Mouse (Mus musculus): ENCODE data around the gene Armh1. TPM values are rescaled to one million over a fixed set of nuclear protein-coding genes. Genes with fewer than 3 reads are reported as not detected.

Armh1 gene
- polyA plus RNA-seq, 1 experiment, result not detected

GRCm38 (mm10) chr4:117220741-117221515, 31.0 kb downstream of the Armh1 start:
- Histone ChIP-seq H3K4me3 (ENCODE audit: insufficient read depth, low read depth, low read length) (no peak overlapping the region), H3K4me1 (ENCODE audit: control insufficient read depth, insufficient read depth, insufficient read length, low read length) (no peaks in the 10 kb centered on the region), H3K27ac (replicated peaks; ENCODE audit: low read depth, low read length) (no peak overlapping the region)

DNA sequence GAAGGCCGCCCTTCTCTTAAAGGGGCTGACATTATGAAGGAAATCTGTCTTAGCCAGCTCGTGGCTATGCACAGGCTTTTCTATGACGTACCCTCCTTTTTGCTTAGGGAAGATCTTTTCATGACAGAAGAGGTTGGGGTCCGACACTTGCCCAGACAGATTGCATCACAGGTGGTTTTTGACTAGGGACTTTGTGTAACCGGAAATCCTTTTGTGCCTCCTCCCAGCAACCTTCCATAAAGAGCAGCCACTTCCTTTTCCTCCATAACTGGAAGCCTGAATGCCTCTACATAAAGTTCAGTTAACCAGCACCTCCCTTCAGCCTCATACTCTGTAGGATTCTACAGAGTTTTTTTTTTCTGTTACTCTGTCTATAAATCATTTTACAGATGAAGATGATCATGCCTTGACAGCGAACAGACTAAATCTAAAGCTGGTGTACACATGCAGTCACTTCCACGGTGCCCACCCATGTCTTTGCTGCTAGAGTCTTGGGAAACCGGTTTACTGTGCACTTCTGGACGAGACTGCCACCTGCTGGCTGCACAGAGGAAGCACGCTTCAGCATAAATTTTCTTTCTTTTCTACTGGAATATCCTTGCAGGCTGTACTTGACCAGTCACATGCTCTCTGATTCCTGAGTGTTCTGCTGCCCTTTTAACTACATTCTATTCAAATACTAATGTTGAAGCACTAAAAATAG, 33.3 kb downstream of the Armh1 start:
- H3K4me1 ChIP-seq (ENCODE audit: control insufficient read depth, insufficient read depth, insufficient read length, low read length), result no peaks in the 10 kb centered on the region
- no peak overlapping the region for H3K27ac ChIP-seq (replicated peaks; ENCODE audit: low read depth, low read length)
- H3K4me3 ChIP-seq (ENCODE audit: insufficient read depth, low read depth, low read length), result no peak overlapping the region

DNA sequence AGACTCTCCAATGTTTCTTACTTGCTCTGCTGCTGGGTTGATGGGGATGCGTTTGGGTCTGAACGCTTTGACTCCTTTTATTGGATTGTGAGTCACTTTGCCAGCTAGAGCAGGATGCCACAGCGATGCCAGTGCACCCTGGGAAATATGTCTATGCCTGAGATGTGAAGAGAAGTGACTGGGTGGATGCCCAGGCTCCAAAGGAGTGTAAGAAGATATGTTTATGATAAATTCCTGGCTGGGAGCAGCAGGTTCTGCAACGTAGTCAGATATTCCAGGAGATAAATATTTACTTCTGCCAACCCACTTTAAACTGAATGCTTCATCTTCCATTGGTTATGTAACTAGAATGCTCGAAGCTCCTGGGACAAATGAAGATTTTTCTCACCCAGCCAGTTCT, 34.9 kb downstream of the Armh1 start:
- Histone ChIP-seq H3K4me1 (ENCODE audit: control insufficient read depth, insufficient read depth, insufficient read length, low read length) (no peaks in the 10 kb centered on the region), H3K27ac (replicated peaks; ENCODE audit: low read depth, low read length) (no peak overlapping the region), H3K4me3 (ENCODE audit: insufficient read depth, low read depth, low read length) (no peak overlapping the region)

GRCm38 (mm10) chr4:117214250-117214649, 37.7 kb downstream of the Armh1 start:
- Histone ChIP-seq H3K4me1 (ENCODE audit: control insufficient read depth, insufficient read depth, insufficient read length, low read length) (no peaks in the 10 kb centered on the region), H3K4me3 (ENCODE audit: insufficient read depth, low read depth, low read length) (no peak overlapping the region), H3K27ac (replicated peaks; ENCODE audit: low read depth, low read length) (no peak overlapping the region)

DNA sequence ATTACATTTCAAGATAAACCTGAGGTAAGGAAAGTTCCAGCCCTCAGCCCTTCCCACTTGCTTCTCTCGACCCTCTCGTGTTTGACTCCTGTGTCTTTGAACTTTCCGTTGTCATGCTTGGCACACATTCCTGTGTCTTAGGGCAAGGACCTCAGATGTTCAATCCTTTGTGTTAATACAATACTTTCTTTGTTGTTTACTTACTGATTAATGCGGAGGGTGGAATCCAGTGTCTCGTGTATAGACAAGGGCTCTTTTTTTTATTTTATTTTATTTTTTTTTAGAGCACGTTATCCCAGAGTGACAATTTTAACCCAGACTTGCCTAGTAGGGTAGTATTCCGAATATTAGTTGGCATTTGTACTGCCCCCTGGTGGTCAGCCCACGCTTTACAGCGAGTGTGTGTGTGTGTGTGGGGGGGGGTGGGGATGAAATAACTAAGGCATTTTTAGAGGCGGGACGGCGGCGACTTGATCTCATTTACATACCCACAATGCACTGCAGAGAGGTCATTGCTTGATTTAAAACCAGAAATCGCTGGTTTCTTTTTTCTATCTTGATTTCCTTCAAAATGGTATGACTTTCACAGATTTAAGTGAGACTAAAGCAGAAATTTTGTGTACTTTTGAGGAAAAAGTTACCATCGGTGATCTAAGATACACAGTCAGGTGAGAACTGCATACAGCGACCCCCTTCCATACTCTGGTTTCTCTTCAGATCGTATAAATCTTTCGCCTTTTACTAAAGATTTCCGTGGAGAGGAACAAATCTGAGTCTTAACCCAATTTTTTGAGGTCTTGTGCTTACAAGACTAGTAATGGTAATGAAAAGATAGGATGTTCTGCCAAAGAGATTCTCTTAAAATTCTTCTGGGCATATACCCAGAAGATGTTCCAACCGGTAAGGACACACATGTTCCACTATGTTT, 41.5 kb downstream of the Armh1 start:
- H3K4me1 ChIP-seq (ENCODE audit: control insufficient read depth, insufficient read depth, insufficient read length, low read length), result no peaks in the 10 kb centered on the region
- peak overlapping the region; percentile 28; the same call in 1 of the 2 replicates for H3K4me3 ChIP-seq (ENCODE audit: insufficient read depth, low read depth, low read length)
- no peak overlapping the region for H3K27ac ChIP-seq (replicated peaks; ENCODE audit: low read depth, low read length)

DNA sequence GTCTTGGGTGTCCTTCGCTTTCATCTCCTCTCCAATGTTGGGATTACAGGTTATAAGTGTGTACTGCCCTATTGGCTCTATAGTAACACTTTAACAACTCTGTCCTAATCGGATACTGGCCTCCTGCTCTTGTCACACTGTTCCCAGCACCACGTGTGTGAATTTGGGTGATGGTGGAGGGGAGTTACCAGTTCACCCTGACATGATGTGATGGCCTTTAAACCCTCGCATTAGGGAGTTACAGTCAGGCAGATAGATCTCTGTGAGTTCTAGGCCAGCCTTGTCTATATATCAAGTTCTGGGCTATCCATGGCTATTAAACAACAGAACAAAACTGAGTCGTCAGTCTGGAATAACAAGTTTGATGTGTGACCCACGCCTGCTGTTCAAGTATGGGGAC, 42.3 kb downstream of the Armh1 start:
- Histone ChIP-seq H3K4me3 (ENCODE audit: insufficient read depth, low read depth, low read length) (no peak overlapping the region), H3K4me1 (ENCODE audit: control insufficient read depth, insufficient read depth, insufficient read length, low read length) (no peaks in the 10 kb centered on the region), H3K27ac (replicated peaks; ENCODE audit: low read depth, low read length) (no peak overlapping the region)

GRCm38 (mm10) chr4:117202992-117203354, 49.0 kb downstream of the Armh1 start:
- no peak overlapping the region for H3K4me3 ChIP-seq (ENCODE audit: insufficient read depth, low read depth, low read length)
- H3K4me1 ChIP-seq (ENCODE audit: control insufficient read depth, insufficient read depth, insufficient read length, low read length), result no peaks in the 10 kb centered on the region
- no peak overlapping the region for H3K27ac ChIP-seq (replicated peaks; ENCODE audit: low read depth, low read length)

- Histone ChIP-seq H3K4me1 (ENCODE audit: control insufficient read depth, insufficient read depth, insufficient read length, low read length) (no peaks in the 10 kb centered on the region), H3K4me3 (ENCODE audit: insufficient read depth, low read depth, low read length) (peak overlapping the region; percentile 52), H3K27ac (replicated peaks; ENCODE audit: low read depth, low read length) (no peak overlapping the region)
Observed at GRCm38 (mm10) chr4:117202046-117202991, 49.6 kb downstream of the Armh1 start.

GRCm38 (mm10) chr4:117191804-117192203, 60.1 kb downstream of the Armh1 start:
- H3K4me3 ChIP-seq (ENCODE audit: insufficient read depth, low read depth, low read length), result no peak overlapping the region
- H3K4me1 ChIP-seq (ENCODE audit: control insufficient read depth, insufficient read depth, insufficient read length, low read length), result peaks cover 2% of the 10 kb centered on the region; the same call in 1 of the 2 replicates
- no peak overlapping the region for H3K27ac ChIP-seq (replicated peaks; ENCODE audit: low read depth, low read length)

GRCm38 (mm10) chr4:117190660-117191059, 61.3 kb downstream of the Armh1 start:
- no peak overlapping the region for H3K4me3 ChIP-seq (ENCODE audit: insufficient read depth, low read depth, low read length)
- no peak overlapping the region for H3K27ac ChIP-seq (replicated peaks; ENCODE audit: low read depth, low read length)
- peaks cover 2% of the 10 kb centered on the region; the same call in 1 of the 2 replicates for H3K4me1 ChIP-seq (ENCODE audit: control insufficient read depth, insufficient read depth, insufficient read length, low read length)

GRCm38 (mm10) chr4:117189856-117190543, 61.9 kb downstream of the Armh1 start:
- Histone ChIP-seq H3K4me1 (ENCODE audit: control insufficient read depth, insufficient read depth, insufficient read length, low read length) (peaks cover 2% of the 10 kb centered on the region; the same call in 1 of the 2 replicates), H3K4me3 (ENCODE audit: insufficient read depth, low read depth, low read length) (no peak overlapping the region; the same call in 1 of the 2 replicates), H3K27ac (replicated peaks; ENCODE audit: low read depth, low read length) (peak overlapping the region; percentile 52)

DNA sequence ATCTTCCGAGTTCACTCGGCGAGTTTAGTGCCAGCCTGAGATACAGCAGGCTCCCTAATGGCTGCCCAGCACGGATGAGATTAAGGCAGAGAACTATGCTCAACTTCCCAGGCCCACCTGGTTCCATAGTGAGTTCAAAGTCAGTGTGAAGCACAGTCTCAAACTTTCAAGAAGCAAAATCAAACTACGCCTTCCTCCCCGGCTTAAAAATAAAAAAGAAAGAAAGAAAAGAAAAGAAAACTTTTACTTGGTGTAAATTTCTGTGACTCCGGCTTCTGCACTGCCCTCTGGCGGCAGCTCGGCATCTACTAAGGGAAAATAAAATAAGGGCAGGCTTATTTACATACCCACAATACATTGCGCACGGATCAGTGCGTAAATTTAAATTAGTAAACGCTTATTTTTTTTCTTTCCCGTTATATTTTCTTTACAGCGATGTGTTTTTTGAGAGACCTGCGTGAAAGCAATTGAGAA, 62.5 kb downstream of the Armh1 start:
- H3K27ac ChIP-seq (replicated peaks; ENCODE audit: low read depth, low read length), result peak overlapping the region; percentile 95
- H3K4me3 ChIP-seq (ENCODE audit: insufficient read depth, low read depth, low read length), result peak overlapping the region; percentile 83
- peaks cover 2% of the 10 kb centered on the region; the same call in 1 of the 2 replicates for H3K4me1 ChIP-seq (ENCODE audit: control insufficient read depth, insufficient read depth, insufficient read length, low read length)

- Histone ChIP-seq H3K4me1 (ENCODE audit: control insufficient read depth, insufficient read depth, insufficient read length, low read length) (peaks cover 2% of the 10 kb centered on the region; the same call in 1 of the 2 replicates), H3K4me3 (ENCODE audit: insufficient read depth, low read depth, low read length) (peak overlapping the region; percentile 83), H3K27ac (replicated peaks; ENCODE audit: low read depth, low read length) (peak overlapping the region; percentile 95)
Observed at GRCm38 (mm10) chr4:117188969-117189368, 63.0 kb downstream of the Armh1 start.

All from brown adipose tissue, adult 24 weeks (tissue).